Mouse (Mus musculus) myocyte (in vitro differentiated cells): ENCODE data around the gene Ahnak. TPM values are rescaled to one million over a fixed set of nuclear protein-coding genes. Genes with fewer than 3 reads are reported as not detected.

Experiments
- H3K27me3 ChIP-seq: one replicate; pipeline ENCODE4 v1.6.1; 2011; ENCODE audit not compliant: control insufficient read depth, insufficient read depth, insufficient read length
- H3K36me3 ChIP-seq: one replicate; pipeline ENCODE4 v1.6.1; 2011; ENCODE audit not compliant: control insufficient read depth, insufficient read depth
- H3K4me2 ChIP-seq: one replicate; pipeline ENCODE4 v1.6.1; 2011; ENCODE audit warnings: low read depth, control low read depth
- H3K4me3 ChIP-seq: one replicate; pipeline ENCODE4 v1.5.1; 2011; ENCODE audit warnings: mild to moderate bottlenecking, control low read depth, moderate library complexity
- H3K79me2 ChIP-seq: one replicate; pipeline ENCODE4 v1.6.1; 2011; ENCODE audit not compliant: control insufficient read depth, insufficient read depth
- H3ac ChIP-seq: one replicate; pipeline ENCODE4 v1.6.1; 2011; ENCODE audit not compliant: control insufficient read depth, insufficient read length
- CEBPB ChIP-seq: IDR thresholded peaks from 2 replicates; pipeline ENCODE4 v1.6.1; 2011; ENCODE audit warnings: mild to moderate bottlenecking, moderate library complexity; ENCODE audit not compliant: poor library complexity, insufficient read depth, severe bottlenecking
- E2F4 ChIP-seq: IDR thresholded peaks from one replicate; pipeline ENCODE4 v1.6.1; 2011; ENCODE audit warnings: mild to moderate bottlenecking, control low read depth, moderate library complexity; ENCODE audit not compliant: insufficient read depth
- MAX ChIP-seq: IDR thresholded peaks from one replicate; pipeline ENCODE4 v1.6.1; 2011; ENCODE audit warnings: low read depth, mild to moderate bottlenecking, control low read depth
- MYOD1 ChIP-seq, 3 experiments: IDR thresholded peaks; one replicate each; pipeline ENCODE4 v1.6.1; 2011; ENCODE audit warnings: control low read depth in 2 of 3, low read depth in 2 of 3, mild to moderate bottlenecking in 2 of 3, moderate library complexity in 1 of 3; ENCODE audit not compliant: insufficient read length in 2 of 3, control insufficient read depth in 1 of 3
- MYOG ChIP-seq, 3 experiments: IDR thresholded peaks; one replicate each; pipeline ENCODE4 v1.6.1; 2011; ENCODE audit warnings: control low read depth in 2 of 3, low read depth in 2 of 3, mild to moderate bottlenecking in 2 of 3; ENCODE audit not compliant: insufficient read length in 2 of 3, control insufficient read depth in 1 of 3, insufficient read depth in 1 of 3
- POLR2A ChIP-seq: IDR thresholded peaks from one replicate; pipeline ENCODE4 v1.6.1; 2011; ENCODE audit warnings: low read depth, mild to moderate bottlenecking, control low read depth, moderate library complexity; ENCODE audit not compliant: insufficient read length
- POLR2AphosphoS2 ChIP-seq: IDR thresholded peaks from one replicate; pipeline ENCODE4 v1.6.1; 2011; ENCODE audit warnings: low read depth, control low read depth; ENCODE audit not compliant: insufficient read length
- REST ChIP-seq: IDR thresholded peaks from one replicate; pipeline ENCODE4 v1.6.1; 2011; ENCODE audit warnings: mild to moderate bottlenecking, control low read depth, moderate library complexity; ENCODE audit not compliant: insufficient read depth, insufficient read length
- SRF ChIP-seq: IDR thresholded peaks from one replicate; pipeline ENCODE4 v1.6.1; 2011; ENCODE audit warnings: low read depth; ENCODE audit not compliant: control insufficient read depth, insufficient read length
- TCF12 ChIP-seq: IDR thresholded peaks from one replicate; pipeline ENCODE4 v1.6.1; 2011; ENCODE audit warnings: mild to moderate bottlenecking, control low read depth; ENCODE audit not compliant: poor library complexity, insufficient read depth, severe bottlenecking
- TCF3 ChIP-seq: IDR thresholded peaks from one replicate; pipeline ENCODE4 v1.6.1; 2011; ENCODE audit warnings: low read depth, control low read depth; ENCODE audit not compliant: insufficient read length
- USF1 ChIP-seq: IDR thresholded peaks from one replicate; pipeline ENCODE4 v1.6.1; 2011; ENCODE audit warnings: low read depth, mild to moderate bottlenecking, control low read depth, moderate library complexity
- polyA plus RNA-seq: library from polyadenylated mRNA; unstranded; fragments of >200 nt; fragmentation: generic; extraction: Trizol; gene quantifications from one replicate; pipeline ENCODE4 v1.2.1, GENCODE M21; 2012; ENCODE audit warnings: missing spikeins

Gene Ahnak
- polyA plus RNA-seq, 1 experiment, result 93.3 TPM

DNA sequence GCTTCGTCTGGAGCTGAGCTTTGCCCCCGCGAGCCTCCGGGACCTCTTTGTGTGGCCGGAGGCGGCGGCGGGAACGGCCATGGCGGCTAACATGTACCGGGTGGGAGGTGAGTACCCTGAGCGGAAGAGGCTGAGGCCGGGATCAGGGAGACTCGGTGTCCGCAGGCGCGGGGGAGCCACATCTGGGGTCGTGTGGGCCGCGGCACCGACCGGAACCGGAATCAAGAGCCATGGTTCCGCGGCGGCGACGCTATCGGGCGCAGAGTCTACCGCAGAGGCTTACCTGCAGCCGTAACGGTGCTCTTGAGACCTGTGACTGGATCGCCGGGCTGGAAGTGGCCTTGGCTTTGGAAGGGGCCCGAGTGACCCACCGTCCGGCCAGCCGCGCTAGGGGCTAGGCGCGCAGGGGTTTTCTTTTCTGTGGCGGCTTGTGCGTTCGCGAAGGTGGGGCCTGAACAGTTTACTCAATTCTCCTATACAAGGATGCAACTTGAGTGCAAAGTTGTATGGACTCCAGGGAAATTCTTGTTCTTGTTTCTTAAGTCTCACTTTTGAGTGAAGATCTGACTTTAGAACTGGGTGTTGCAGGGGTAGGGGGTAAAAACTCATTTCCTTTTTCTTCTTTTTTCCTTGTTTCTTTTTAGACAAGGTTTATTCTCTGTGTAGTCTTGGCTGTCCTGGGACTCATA, 46.7 kb upstream of the Ahnak start:
- peaks cover 24% of the 10 kb centered on the region for H3K36me3 ChIP-seq
- H3K27me3 ChIP-seq, result no peaks in the 10 kb centered on the region
- no peak for TF ChIP-seq USF1
- TF ChIP-seq POLR2A, result peak; percentile 26
- H3K4me2 ChIP-seq, result peak overlapping the region; percentile 80
- H3K79me2 ChIP-seq, result peaks cover 28% of the 10 kb centered on the region
- peak overlapping the region; percentile 97 for H3ac ChIP-seq
- H3K4me3 ChIP-seq, result peak overlapping the region; percentile 94

DNA sequence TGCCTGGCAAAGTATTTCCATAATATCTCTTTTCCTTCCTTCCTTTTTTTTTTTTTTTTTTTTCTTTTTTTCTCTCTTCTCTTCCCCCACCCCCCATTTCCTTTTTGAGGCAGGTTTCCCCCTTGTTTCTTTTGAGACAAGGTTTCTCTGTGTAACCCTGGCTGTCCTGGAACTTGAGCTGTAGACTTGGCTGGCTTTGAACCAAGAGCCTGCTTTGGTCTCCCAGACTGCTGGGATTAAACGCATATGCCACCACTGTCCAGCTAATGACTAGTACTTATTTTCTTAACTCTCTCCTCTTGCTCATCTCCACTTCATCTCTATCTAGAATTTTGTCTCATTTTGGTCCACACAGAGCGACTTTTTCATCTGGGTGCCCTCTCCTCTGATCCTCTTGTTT, 46.0 kb upstream of the Ahnak start:
- TF ChIP-seq USF1, result no peak
- no peak for TF ChIP-seq MYOG (IDR thresholded peaks at IDR 0.05; ENCODE audit: control insufficient read depth in 1 of 3, insufficient read depth in 1 of 3, insufficient read length in 2 of 3, low read depth in 2 of 3)
- no peak for TF ChIP-seq CEBPB
- TF ChIP-seq SRF, result no peak
- TF ChIP-seq POLR2AphosphoS2, result no peak
- no peaks in the 10 kb centered on the region for H3K27me3 ChIP-seq
- H3K4me3 ChIP-seq, result peak overlapping the region; percentile 94
- H3K36me3 ChIP-seq, result peaks cover 30% of the 10 kb centered on the region
- H3ac ChIP-seq, result peak overlapping the region; percentile 97
- peak overlapping the region; percentile 80 for H3K4me2 ChIP-seq
- H3K79me2 ChIP-seq, result peaks cover 28% of the 10 kb centered on the region

- Histone ChIP-seq H3K4me3 (peak overlapping the region; percentile 94), H3K27me3 (no peaks in the 10 kb centered on the region), H3K4me2 (peak overlapping the region; percentile 80), H3ac (no peak overlapping the region), H3K79me2 (peaks cover 28% of the 10 kb centered on the region), H3K36me3 (peaks cover 40% of the 10 kb centered on the region)
- TF ChIP-seq USF1, result no peak
- no peak for TF ChIP-seq POLR2A
- no peak for TF ChIP-seq SRF
- no peak for TF ChIP-seq E2F4
- TF ChIP-seq MYOG (IDR thresholded peaks at IDR 0.05; ENCODE audit: control insufficient read depth in 1 of 3, insufficient read depth in 1 of 3, insufficient read length in 2 of 3, low read depth in 2 of 3), result no peak
- TF ChIP-seq POLR2AphosphoS2, result no peak
- TF ChIP-seq TCF12, result no peak
- no peak for TF ChIP-seq MAX
- no peak for TF ChIP-seq MYOD1 (IDR thresholded peaks at IDR 0.05; ENCODE audit: control insufficient read depth in 1 of 3, insufficient read length in 2 of 3, low read depth in 2 of 3)
- no peak for TF ChIP-seq CEBPB
- TF ChIP-seq TCF3, result no peak
- TF ChIP-seq REST, result no peak
Observed at GRCm38 (mm10) chr19:8944062-8944461, 45.0 kb upstream of the Ahnak start.

GRCm38 (mm10) chr19:8944750-8945149, 44.3 kb upstream of the Ahnak start:
- H3K27me3 ChIP-seq, result no peaks in the 10 kb centered on the region
- H3K36me3 ChIP-seq, result peaks cover 43% of the 10 kb centered on the region
- peak overlapping the region; percentile 80 for H3K4me2 ChIP-seq
- peak overlapping the region; percentile 94 for H3K4me3 ChIP-seq
- TF ChIP-seq POLR2AphosphoS2, result no peak
- TF ChIP-seq SRF, result no peak
- TF ChIP-seq USF1, result no peak
- no peak for TF ChIP-seq TCF3
- TF ChIP-seq E2F4, result no peak
- TF ChIP-seq TCF12, result no peak
- no peak for TF ChIP-seq CEBPB
- TF ChIP-seq MYOG (IDR thresholded peaks at IDR 0.05; ENCODE audit: control insufficient read depth in 1 of 3, insufficient read depth in 1 of 3, insufficient read length in 2 of 3, low read depth in 2 of 3), result no peak
- TF ChIP-seq POLR2A, result no peak
- no peak for TF ChIP-seq REST
- no peak for TF ChIP-seq MYOD1 (IDR thresholded peaks at IDR 0.05; ENCODE audit: control insufficient read depth in 1 of 3, insufficient read length in 2 of 3, low read depth in 2 of 3)
- TF ChIP-seq MAX, result no peak
- H3K79me2 ChIP-seq, result peaks cover 28% of the 10 kb centered on the region
- no peak overlapping the region for H3ac ChIP-seq

GRCm38 (mm10) chr19:8945251-8945650, 43.8 kb upstream of the Ahnak start:
- H3ac ChIP-seq, result no peak overlapping the region
- H3K36me3 ChIP-seq, result peaks cover 44% of the 10 kb centered on the region
- peaks cover 28% of the 10 kb centered on the region for H3K79me2 ChIP-seq
- H3K4me2 ChIP-seq, result peak overlapping the region; percentile 80
- no peak for TF ChIP-seq CEBPB
- TF ChIP-seq MAX, result no peak
- TF ChIP-seq E2F4, result no peak
- no peak for TF ChIP-seq TCF3
- TF ChIP-seq MYOG (IDR thresholded peaks at IDR 0.05; ENCODE audit: control insufficient read depth in 1 of 3, insufficient read depth in 1 of 3, insufficient read length in 2 of 3, low read depth in 2 of 3), result no peak
- no peak for TF ChIP-seq POLR2AphosphoS2
- TF ChIP-seq MYOD1 (IDR thresholded peaks at IDR 0.05; ENCODE audit: control insufficient read depth in 1 of 3, insufficient read length in 2 of 3, low read depth in 2 of 3), result no peak
- no peak for TF ChIP-seq SRF
- no peak for TF ChIP-seq USF1
- TF ChIP-seq REST, result no peak
- TF ChIP-seq POLR2A, result no peak
- no peak for TF ChIP-seq TCF12
- no peaks in the 10 kb centered on the region for H3K27me3 ChIP-seq
- peak overlapping the region; percentile 94 for H3K4me3 ChIP-seq
